Mouse (Mus musculus) testis, adult 2 months (tissue): ENCODE measurements at regions not wholly inside any gene's neighbourhood (a gene's known extent, or its start where the extent isn't known, plus 50 kb on each side); places are given as distances from the start of the nearest gene placed in this dataset.

Source experiments
- CTCF ChIP-seq: fragments of 200-500 bp; IDR thresholded peaks from 2 replicates; pipeline ENCODE4 v1.5.1; 2012; ENCODE audit warnings: low read depth, mild to moderate bottlenecking, inconsistent platforms, low read length, moderate library complexity; ENCODE audit not compliant: control insufficient read depth, insufficient read depth, insufficient replicate concordance
- POLR2A ChIP-seq: fragments of 200-500 bp; IDR thresholded peaks from 2 replicates; pipeline ENCODE4 v1.6.1; 2012; ENCODE audit warnings: low read depth, mild to moderate bottlenecking, inconsistent platforms, low read length, moderate library complexity; ENCODE audit not compliant: control insufficient read depth

DNA sequence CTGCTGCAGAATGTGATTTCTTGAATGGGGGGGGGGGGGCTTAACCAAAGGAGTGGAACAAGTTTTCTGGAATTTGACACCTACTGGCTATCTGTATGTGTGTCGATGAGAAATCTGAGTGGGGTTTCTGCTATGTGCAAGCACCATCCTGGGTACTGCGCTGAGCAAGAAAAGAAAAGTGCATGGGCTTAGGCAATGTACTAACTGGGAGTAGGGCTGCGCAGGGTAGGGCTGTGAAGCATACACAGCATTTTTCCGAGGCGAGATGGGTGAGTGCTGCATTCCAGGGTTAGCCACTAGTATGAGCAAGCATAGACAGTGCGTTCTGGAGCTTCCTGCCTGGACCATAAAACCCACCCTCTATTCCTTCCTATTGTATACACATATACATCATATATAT is 686.8 kb upstream of the A1bg start:
- TF ChIP-seq CTCF: no peak
- no peak for TF ChIP-seq POLR2A
